Mouse (Mus musculus) CH12.LX (cell line): ENCODE measurements at regions not wholly inside any gene's neighbourhood (a gene's known extent, or its start where the extent isn't known, plus 50 kb on each side); places are given as distances from the start of the nearest gene placed in this dataset.

Source experiments
- CTCF ChIP-seq, 2 experiments: IDR thresholded peaks in 1 of 2; conservative IDR thresholded peaks in 1 of 2; 2 replicates each; pipeline ENCODE4 v1.5.1; 2011 to 2012; ENCODE audit warnings: low read depth in 2 of 2, low read length in 2 of 2, improper control_type of control experiment in 1 of 2, inconsistent platforms in 1 of 2, mild to moderate bottlenecking in 1 of 2, moderate library complexity in 1 of 2
- GABPA ChIP-seq: IDR thresholded peaks from 2 replicates; pipeline ENCODE4 v1.6.1; 2012; ENCODE audit warnings: low read depth, low read length, improper control_type of control experiment, inconsistent platforms; ENCODE audit not compliant: insufficient replicate concordance
- HCFC1 ChIP-seq: IDR thresholded peaks from 2 replicates; pipeline ENCODE4 v1.6.1; 2012; ENCODE audit warnings: low read depth, mild to moderate bottlenecking, inconsistent platforms, low read length, improper control_type of control experiment
- MAFK ChIP-seq: IDR thresholded peaks from 2 replicates; pipeline ENCODE4 v1.6.1; 2011; ENCODE audit warnings: low read length, improper control_type of control experiment; ENCODE audit not compliant: insufficient replicate concordance
- USF1 ChIP-seq: IDR thresholded peaks from 2 replicates; pipeline ENCODE4 v1.6.1; 2014; ENCODE audit warnings: low read depth, mild to moderate bottlenecking, inconsistent platforms, low read length, improper control_type of control experiment

DNA sequence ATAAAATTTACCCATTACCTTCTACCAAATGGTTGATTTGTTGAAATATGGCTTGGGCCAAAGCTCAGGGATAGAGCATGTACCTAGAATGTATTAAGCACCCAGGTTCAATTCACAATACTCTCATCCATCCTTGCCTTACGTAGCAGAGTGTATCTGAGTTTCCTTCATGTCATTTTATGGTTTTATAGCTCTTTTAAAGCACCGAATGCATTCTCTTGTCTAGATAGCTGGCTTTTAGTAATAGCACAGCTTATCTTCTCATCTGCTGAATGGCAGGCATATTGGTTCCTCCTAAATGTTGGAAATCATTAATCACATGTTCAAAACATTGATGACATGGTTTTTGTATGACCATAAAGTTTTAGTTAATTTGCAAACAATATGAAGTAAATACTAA lies 212.8 kb downstream of the Gm7489 start:
- TF ChIP-seq HCFC1 (no peak), CTCF (conservative IDR thresholded peaks at IDR 0.05 in 1 of 2, IDR thresholded peaks at IDR 0.05 in 1 of 2; ENCODE audit: low read depth in 2 of 2, low read length in 2 of 2) (no peak), MAFK (no peak), USF1 (no peak), GABPA (no peak)
